Mouse (Mus musculus): Measurements from ENCODE around the gene Slc17a8. TPM values are rescaled to one million over a fixed set of nuclear protein-coding genes. Genes with fewer than 3 reads are reported as not detected.

The Slc17a8 gene
- polyA plus RNA-seq, 2 experiments: 0.09 TPM; not detected in 1

GRCm38 (mm10) chr10:89633736-89634426 is 12.8 kb upstream of the Slc17a8 start:
- H3K4me3 ChIP-seq (replicated peaks; ENCODE audit: low read length): no peak overlapping the region
- peaks cover 3% of the 10 kb centered on the region; the same call in 1 of the 2 replicates for H3K36me3 ChIP-seq (ENCODE audit: control insufficient read depth, insufficient read depth, low read length)
- DNase-seq (ENCODE audit: low spot score): no peak
- no peaks in the 10 kb centered on the region for H3K9me3 ChIP-seq (ENCODE audit: control insufficient read depth, low read length)
- no peaks in the 10 kb centered on the region for H3K27me3 ChIP-seq (ENCODE audit: control insufficient read depth, insufficient read depth, low read length)
- no peak overlapping the region for H3K4me2 ChIP-seq (replicated peaks; ENCODE audit: low read depth, low read length, severe bottlenecking)
- 85% methylated on average over 7 of the region's 7 CpGs for WGBS
- no peak overlapping the region for H3K27ac ChIP-seq (replicated peaks; ENCODE audit: low read depth, low read length)
- H3K9ac ChIP-seq (ENCODE audit: low read depth, low read length, severe bottlenecking): no peak overlapping the region
- TF ChIP-seq POLR2A (IDR thresholded peaks at IDR 0.05; ENCODE audit: borderline replicate concordance, extremely low read depth, insufficient read depth, insufficient read length): no peak
- H3K4me1 ChIP-seq (ENCODE audit: control insufficient read depth, insufficient read depth, low read length): peaks cover 2% of the 10 kb centered on the region; the same call in 1 of the 2 replicates
- ATAC-seq (ENCODE audit: low FRiP score, low read depth): no peak

GRCm38 (mm10) chr10:89633121-89633520 is 12.1 kb upstream of the Slc17a8 start:
- no peak overlapping the region for H3K4me2 ChIP-seq (replicated peaks; ENCODE audit: low read depth, low read length, severe bottlenecking)
- peaks cover 2% of the 10 kb centered on the region; the same call in 1 of the 2 replicates for H3K4me1 ChIP-seq (ENCODE audit: control insufficient read depth, insufficient read depth, low read length)
- DNase-seq (ENCODE audit: low spot score) (no peak), ATAC-seq (ENCODE audit: low FRiP score, low read depth) (no peak)
- no peak for TF ChIP-seq POLR2A (IDR thresholded peaks at IDR 0.05; ENCODE audit: borderline replicate concordance, extremely low read depth, insufficient read depth, insufficient read length)
- H3K27me3 ChIP-seq (ENCODE audit: control insufficient read depth, insufficient read depth, low read length): no peaks in the 10 kb centered on the region
- WGBS: 86% methylated on average over 4 of the region's 4 CpGs
- H3K9ac ChIP-seq (ENCODE audit: low read depth, low read length, severe bottlenecking): no peak overlapping the region
- no peaks in the 10 kb centered on the region; the same call in 1 of the 2 replicates for H3K36me3 ChIP-seq (ENCODE audit: control insufficient read depth, insufficient read depth, low read length)
- no peak overlapping the region for H3K27ac ChIP-seq (replicated peaks; ENCODE audit: low read depth, low read length)
- no peak overlapping the region for H3K4me3 ChIP-seq (replicated peaks; ENCODE audit: low read length)
- H3K9me3 ChIP-seq (ENCODE audit: control insufficient read depth, low read length): no peaks in the 10 kb centered on the region

GRCm38 (mm10) chr10:89631831-89632230 is 10.8 kb upstream of the Slc17a8 start:
- H3K27ac ChIP-seq (replicated peaks; ENCODE audit: low read depth, low read length): no peak overlapping the region
- no peaks in the 10 kb centered on the region; the same call in 1 of the 2 replicates for H3K36me3 ChIP-seq (ENCODE audit: control insufficient read depth, insufficient read depth, low read length)
- H3K4me1 ChIP-seq (ENCODE audit: control insufficient read depth, insufficient read depth, low read length): peaks cover 2% of the 10 kb centered on the region; the same call in 1 of the 2 replicates
- no peaks in the 10 kb centered on the region for H3K27me3 ChIP-seq (ENCODE audit: control insufficient read depth, insufficient read depth, low read length)
- no peak overlapping the region for H3K4me2 ChIP-seq (replicated peaks; ENCODE audit: low read depth, low read length, severe bottlenecking)
- ATAC-seq (ENCODE audit: low FRiP score, low read depth) (no peak), DNase-seq (ENCODE audit: low spot score) (no peak)
- no peak overlapping the region for H3K9ac ChIP-seq (ENCODE audit: low read depth, low read length, severe bottlenecking)
- no peak overlapping the region for H3K4me3 ChIP-seq (replicated peaks; ENCODE audit: low read length)
- 66% methylated on average over 5 of the region's 5 CpGs for WGBS
- no peak for TF ChIP-seq POLR2A (IDR thresholded peaks at IDR 0.05; ENCODE audit: borderline replicate concordance, extremely low read depth, insufficient read depth, insufficient read length)
- H3K9me3 ChIP-seq (ENCODE audit: control insufficient read depth, low read length): no peaks in the 10 kb centered on the region

- H3K4me1 ChIP-seq (ENCODE audit: control insufficient read depth, insufficient read depth, low read length): peaks cover 1% of the 10 kb centered on the region; the same call in 1 of the 2 replicates
- no peak overlapping the region for H3K4me2 ChIP-seq (replicated peaks; ENCODE audit: low read depth, low read length, severe bottlenecking)
- no peak overlapping the region for H3K4me3 ChIP-seq (replicated peaks; ENCODE audit: low read length)
- no peaks in the 10 kb centered on the region; the same call in 1 of the 2 replicates for H3K36me3 ChIP-seq (ENCODE audit: control insufficient read depth, insufficient read depth, low read length)
- no peak overlapping the region for H3K27ac ChIP-seq (replicated peaks; ENCODE audit: low read depth, low read length)
- H3K9me3 ChIP-seq (ENCODE audit: control insufficient read depth, low read length): no peaks in the 10 kb centered on the region
- H3K27me3 ChIP-seq (ENCODE audit: control insufficient read depth, insufficient read depth, low read length): no peaks in the 10 kb centered on the region
- no peak overlapping the region for H3K9ac ChIP-seq (ENCODE audit: low read depth, low read length, severe bottlenecking)
- DNase-seq (ENCODE audit: low spot score): no peak
- WGBS: 84% methylated on average over 1 of the region's 1 CpGs
- no peak for ATAC-seq (ENCODE audit: low FRiP score, low read depth)
- no peak for TF ChIP-seq POLR2A (IDR thresholded peaks at IDR 0.05; ENCODE audit: borderline replicate concordance, extremely low read depth, insufficient read depth, insufficient read length)
Measured at GRCm38 (mm10) chr10:89630564-89630963, 9.5 kb upstream of the Slc17a8 start.

GRCm38 (mm10) chr10:89630052-89630451 is 9.0 kb upstream of the Slc17a8 start:
- H3K36me3 ChIP-seq (ENCODE audit: control insufficient read depth, insufficient read depth, low read length): no peaks in the 10 kb centered on the region; the same call in 1 of the 2 replicates
- no peak overlapping the region for H3K4me3 ChIP-seq (replicated peaks; ENCODE audit: low read length)
- DNase-seq (ENCODE audit: low spot score) (peak; percentile 85), ATAC-seq (ENCODE audit: low FRiP score, low read depth) (peak; percentile 67; the same call in 1 of the 2 replicates)
- WGBS: 34% methylated on average over 3 of the region's 3 CpGs
- TF ChIP-seq POLR2A (IDR thresholded peaks at IDR 0.05; ENCODE audit: borderline replicate concordance, extremely low read depth, insufficient read depth, insufficient read length): no peak
- no peaks in the 10 kb centered on the region for H3K27me3 ChIP-seq (ENCODE audit: control insufficient read depth, insufficient read depth, low read length)
- H3K27ac ChIP-seq (replicated peaks; ENCODE audit: low read depth, low read length): no peak overlapping the region
- H3K4me1 ChIP-seq (ENCODE audit: control insufficient read depth, insufficient read depth, low read length): no peaks in the 10 kb centered on the region; the same call in 1 of the 2 replicates
- no peaks in the 10 kb centered on the region for H3K9me3 ChIP-seq (ENCODE audit: control insufficient read depth, low read length)
- no peak overlapping the region for H3K9ac ChIP-seq (ENCODE audit: low read depth, low read length, severe bottlenecking)
- H3K4me2 ChIP-seq (replicated peaks; ENCODE audit: low read depth, low read length, severe bottlenecking): no peak overlapping the region

Measured in limb, embryonic 14.5 days (tissue).